Mouse (Mus musculus) embryonic fibroblast, embryonic 13.5 days (primary cell): ENCODE measurements around the gene Cnbd2.

Source experiments
- CTCF ChIP-seq: IDR thresholded peaks from 2 replicates; pipeline ENCODE4 v1.5.1; 2011; ENCODE audit warnings: mild to moderate bottlenecking, control low read depth, low read length, moderate library complexity, borderline replicate concordance; ENCODE audit not compliant: insufficient read depth
- POLR2A ChIP-seq: IDR thresholded peaks from 2 replicates; pipeline ENCODE4 v1.6.1; 2011; ENCODE audit warnings: low read depth, mild to moderate bottlenecking, control low read depth, low read length, moderate library complexity

DNA sequence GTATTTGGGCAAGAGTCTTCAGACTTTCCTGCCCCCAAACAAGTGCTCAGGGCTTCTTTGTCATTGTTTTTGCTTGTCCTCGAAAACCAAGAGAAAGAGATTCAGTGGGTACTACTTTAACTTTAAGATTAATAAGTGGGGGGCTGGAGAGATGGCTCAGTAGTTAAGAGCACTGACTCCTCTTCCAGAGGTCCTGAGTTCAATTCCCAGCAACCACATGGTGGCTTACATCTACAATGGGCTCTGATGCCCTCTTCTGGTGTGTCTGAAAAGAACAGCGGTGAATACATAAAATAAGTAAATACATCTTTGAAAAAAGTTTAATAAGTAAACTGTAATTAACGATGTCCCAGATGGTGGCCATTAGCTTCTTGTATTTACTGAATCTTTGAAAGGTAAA, 1.1 kb downstream of the Cnbd2 start:
- TF ChIP-seq POLR2A (no peak), CTCF (no peak)
